Mouse (Mus musculus) NIH3T3 (cell line): ENCODE data around the gene Ndufv2.
A peak's percentile ranks its signal among the peaks of the same experiment; 100 is the strongest.
"Not testable (repeated sequence)": the region's sequence is repeated elsewhere in the genome, so short reads cannot be mapped to it uniquely, and the experiment has no call there.

Source experiments
- DNase-seq: peaks from one replicate; pipeline ENCODE4 v3.0.0-alpha.2; 2012; ENCODE audit warnings: low read depth

Ndufv2 gene

DNA sequence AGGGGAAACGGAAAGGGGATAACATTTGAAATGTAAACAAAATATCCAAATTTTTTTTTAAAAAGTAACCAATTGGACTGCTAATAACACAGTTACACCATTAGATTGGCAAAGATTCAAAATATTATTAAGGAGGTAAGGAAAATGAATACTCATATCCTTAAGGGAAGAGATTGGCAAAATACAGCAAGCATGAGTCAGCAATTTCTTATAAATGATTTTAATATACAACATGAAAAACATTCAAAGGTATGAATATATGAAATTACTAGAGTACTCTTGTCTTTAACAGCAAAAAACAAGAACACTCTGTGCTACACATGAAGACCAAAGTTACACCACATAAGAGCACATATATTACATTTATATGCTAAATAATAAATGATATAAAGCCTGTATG lies 16.3 kb downstream of the Ndufv2 start:
- DNase-seq, result no peak

- DNase-seq, result peak; percentile 18
These were observed 16.9 kb downstream of the Ndufv2 start for GRCm38 (mm10) chr17:66084486-66084885.

DNA sequence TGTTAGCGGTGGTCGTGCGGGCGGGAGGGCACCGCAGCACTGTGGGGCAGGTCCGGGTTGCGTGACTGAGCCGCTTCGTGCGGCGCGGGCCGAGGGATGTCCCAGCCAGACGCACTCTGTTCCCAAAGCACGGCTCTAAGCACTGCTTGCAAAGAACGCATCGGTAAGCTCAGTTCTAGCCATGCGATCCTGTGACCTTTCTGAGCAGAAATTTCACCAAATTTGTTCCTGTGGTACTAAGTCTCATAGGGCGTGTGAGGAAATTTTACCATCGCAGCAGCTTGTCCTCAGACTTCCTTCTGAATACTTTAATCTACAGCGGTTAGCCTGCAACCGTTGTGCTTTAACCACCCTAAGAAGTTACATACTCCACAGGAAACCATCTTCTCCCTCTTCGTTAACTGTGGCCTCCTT lies 23.9 kb downstream of the Ndufv2 start:
- DNase-seq, result no peak

GRCm38 (mm10) chr17:66076934-66077333 lies 24.4 kb downstream of the Ndufv2 start, which contains the start of gene Ankrd12:
TSS of gene Ankrd12 (minus strand) at chr17:66077089.
- DNase-seq, result peak; percentile 97

DNA sequence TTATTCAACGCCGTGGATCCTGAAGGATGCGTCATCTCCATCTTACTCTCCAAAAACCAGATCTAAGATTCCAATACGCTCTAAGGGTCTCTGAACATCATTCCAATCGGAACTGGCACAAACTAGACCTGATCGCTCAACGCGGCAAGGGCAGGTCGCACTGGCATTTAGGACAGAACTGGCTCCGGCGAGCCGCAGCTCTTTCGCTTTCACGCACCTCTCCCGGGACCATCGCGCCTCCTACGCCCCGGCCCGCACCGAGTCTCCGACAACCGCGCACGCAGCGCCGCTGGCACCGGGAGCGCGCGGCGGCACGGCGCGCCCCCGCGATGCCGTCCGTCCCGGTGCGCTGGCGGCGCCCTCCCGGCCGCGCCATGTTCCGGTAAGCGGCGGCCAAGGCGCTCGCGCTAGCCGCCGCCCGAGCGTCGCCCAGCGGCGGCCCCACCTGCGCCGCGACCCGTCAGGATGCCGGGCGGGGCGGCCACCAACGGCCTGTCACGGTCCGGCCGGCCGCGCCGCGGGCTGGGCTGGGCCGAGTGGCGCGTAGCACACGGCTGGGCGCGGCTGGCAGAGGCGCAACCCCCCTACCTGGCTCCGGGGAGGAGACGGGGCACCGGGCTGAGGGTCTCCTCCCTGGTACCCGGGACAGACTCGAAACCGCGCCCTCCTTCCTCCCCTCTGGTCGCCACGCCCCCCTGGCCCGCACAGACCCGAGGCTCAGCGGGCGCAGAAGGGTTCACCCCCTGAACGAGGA lies 25.0 kb downstream of the Ndufv2 start:
- DNase-seq, result peak; percentile 68

- no peak for DNase-seq
These were observed 25.6 kb downstream of the Ndufv2 start for GRCm38 (mm10) chr17:66075827-66076173.

- no peak for DNase-seq
These were observed 27.4 kb downstream of the Ndufv2 start for GRCm38 (mm10) chr17:66073971-66074370.

GRCm38 (mm10) chr17:66069036-66069435 lies 32.3 kb downstream of the Ndufv2 start:
- not testable (repeated sequence) for DNase-seq

DNA sequence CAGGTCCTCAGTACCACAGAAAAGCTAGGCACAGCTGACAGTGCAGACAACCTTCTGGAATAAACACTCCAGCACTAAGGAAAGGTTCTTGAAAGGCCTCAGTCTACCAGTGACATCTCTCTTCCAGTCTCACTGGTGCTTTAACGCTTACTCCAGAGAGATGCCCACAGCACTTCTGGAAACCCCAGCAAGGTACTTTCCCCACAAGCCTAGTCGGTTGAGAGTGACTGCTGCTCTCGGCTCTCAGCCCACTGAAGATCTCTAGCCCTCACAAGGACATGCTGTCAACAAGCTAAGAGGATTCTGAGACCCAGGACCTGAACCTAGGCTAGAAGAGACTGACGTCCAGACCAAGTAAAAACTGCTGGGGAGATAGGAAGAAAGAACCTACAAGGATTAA lies 36.2 kb downstream of the Ndufv2 start:
- DNase-seq, result no peak

DNA sequence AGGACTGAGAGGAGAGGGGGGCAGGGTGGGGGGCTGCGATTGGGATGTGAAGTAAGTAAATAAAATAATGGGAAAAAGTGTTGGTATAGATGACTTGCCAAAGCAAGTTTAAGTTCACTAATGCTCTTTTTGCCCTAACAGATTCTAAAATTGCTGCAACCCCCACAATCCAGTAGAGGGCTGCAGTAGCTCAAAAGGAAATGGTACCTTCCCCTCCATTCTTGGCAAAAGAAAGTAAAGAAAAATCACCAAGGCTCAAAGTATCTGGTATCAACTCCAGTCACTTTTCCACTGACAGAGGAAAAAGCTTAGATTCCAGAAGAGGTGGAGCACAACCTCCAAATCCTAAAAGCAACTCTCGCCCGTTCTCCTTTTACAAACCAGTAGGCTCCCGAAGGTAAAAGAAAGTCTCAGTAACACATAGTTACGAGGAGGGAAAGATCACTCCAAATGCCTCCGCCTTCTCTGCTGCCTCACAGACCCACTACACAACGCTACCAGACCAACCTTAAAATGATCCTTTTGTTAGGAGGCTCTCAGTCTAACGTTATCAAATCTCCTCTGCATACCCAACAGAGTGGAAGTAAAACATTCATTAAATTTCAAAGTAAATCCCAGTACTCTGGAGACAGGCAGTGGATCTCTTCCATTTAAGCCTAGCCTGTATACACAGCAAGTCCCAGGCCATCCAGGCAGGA lies 40.0 kb downstream of the Ndufv2 start:
- DNase-seq, result peak; percentile 16

DNA sequence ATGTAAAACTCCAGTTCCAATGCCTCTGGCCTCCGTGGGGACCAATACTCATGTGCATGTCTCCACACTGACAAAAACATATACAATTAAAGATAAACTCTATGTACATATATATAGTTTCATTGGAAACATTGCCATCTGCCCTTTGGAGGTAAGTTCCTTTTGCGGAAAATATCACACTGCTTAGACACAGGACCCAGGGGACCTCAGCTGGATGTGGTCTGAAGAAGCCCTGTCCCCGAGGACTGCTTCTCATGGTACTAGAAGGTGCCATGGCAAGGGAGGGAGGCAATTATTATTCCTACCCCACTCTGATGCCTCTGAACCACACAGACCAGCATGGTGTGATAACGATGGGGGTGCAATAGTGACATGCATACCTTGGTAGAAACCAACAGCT lies 43.2 kb downstream of the Ndufv2 start:
- DNase-seq, result no peak

DNA sequence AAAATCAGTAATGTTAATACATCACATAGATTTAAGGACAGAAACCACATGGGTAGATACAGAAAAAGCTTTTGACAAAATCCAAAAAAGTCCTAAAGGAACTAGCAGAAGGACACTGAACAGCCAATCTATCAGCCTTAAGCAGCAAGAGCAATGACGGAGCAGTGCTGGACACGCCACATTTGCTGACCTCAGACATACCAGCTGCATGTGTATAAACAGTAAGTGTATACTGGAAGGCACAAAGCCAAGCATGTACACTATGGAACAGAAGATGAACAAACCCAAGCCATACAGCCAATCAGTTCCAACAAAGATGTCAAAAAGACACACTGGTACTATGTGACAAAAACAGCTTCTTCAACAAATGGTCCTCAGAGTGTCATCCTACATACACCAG lies 44.2 kb downstream of the Ndufv2 start:
- DNase-seq, result no peak

DNA sequence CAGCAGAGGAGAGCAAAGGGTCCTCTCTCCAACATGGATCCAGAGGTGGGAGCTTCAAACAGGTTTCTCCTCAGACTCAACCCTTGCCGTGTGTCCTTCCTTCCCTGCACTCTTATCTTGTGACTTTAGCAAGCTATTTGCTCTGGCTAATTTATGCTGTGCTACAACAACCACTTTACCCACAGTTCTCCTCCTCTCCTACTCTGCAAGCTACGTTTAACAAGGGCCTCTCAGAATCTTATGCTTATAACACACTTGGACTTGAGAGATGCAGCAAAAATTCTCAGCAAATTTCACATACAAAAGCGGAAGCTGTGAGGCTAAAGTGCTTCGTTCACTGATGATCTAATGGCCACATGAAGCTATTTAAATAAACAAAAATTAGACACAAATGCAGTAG lies 48.0 kb downstream of the Ndufv2 start:
- DNase-seq, result no peak

DNA sequence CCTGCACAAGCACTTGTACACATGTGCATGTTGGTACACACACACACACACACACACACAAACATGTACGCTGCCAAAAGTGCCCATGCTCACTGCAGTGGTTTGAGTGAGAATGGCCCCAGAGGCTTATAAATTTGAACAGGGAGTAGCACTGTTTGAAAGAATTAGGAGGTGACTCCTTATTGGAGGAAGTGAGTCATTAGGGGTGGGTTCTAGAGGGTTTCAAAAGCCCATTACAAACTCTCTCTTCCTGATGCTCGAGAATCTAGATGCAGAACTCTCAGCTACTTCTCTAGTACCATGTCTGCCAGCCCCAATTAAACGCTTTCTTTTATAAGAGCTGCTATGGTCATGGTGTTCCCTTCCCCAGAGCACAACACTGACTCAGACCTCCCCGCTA lies 52.6 kb downstream of the Ndufv2 start:
- DNase-seq, result no peak

- DNase-seq, result no peak
These were observed 53.2 kb downstream of the Ndufv2 start for GRCm38 (mm10) chr17:66048199-66048598.

DNA sequence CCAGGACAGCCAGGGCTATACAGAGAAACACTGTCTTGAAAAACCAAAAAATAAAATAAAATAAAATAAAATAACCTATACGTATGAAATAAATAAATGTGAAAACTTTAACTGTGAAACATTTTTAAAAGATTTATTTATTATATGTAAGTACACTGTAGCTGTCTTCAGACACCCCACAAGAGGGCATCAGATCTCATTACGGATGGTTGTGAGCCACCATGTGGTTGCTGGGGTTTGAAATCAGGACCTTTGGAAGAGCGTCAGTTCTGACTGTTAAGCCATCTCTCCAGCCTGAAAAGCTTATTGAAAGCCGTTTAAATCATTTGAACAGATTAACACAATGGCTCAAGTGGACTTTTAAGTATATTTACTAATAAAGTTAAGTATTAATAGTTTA lies 57.7 kb downstream of the Ndufv2 start:
- not testable (repeated sequence) for DNase-seq

DNA sequence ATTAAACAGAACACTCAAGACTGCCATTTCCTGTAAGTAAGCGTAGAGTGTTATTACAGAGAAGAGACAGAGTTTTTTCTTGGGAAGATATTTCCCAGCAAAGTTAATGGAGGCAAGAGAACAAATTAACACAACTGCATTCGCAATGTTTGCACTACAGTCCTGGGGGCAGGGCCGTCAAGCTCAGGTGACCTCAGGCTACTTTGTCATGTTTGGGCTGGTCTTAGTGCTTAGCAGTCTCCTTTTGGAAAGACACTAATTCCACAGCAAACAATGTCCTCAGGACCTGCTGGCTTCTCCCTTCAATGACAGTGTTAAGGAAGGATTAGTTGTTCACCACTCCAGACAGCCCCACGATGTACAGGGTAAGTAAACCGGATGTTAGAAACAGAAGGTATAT lies 60.3 kb downstream of the Ndufv2 start:
- DNase-seq, result no peak

- no peak for DNase-seq
These were observed 68.1 kb downstream of the Ndufv2 start for GRCm38 (mm10) chr17:66033239-66033638.

DNA sequence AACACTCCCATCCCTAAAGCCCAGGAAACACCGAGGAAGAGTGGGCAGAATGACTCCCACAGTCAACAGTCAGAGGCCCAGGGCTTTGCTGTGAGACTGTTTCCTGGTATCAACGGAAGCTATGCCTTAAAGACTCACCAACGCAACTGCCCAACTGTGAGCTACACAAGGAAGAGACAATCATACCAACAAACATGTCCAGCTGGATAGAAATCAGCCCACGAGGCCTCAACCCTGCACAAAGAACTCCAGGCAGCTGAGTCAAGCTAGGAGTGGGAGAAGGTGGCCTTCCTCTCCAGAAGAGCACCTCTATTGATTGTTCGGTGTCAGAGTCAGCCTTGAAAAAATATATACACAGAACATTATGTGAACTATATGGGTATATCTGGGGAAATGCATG lies 69.4 kb downstream of the Ndufv2 start:
- DNase-seq, result no peak
